Mouse (Mus musculus) stomach, postnatal 0 days (tissue): ENCODE measurements at regions not wholly inside any gene's neighbourhood (a gene's known extent, or its start where the extent isn't known, plus 50 kb on each side); places are given as distances from the start of the nearest gene placed in this dataset.

Source experiments
- ATAC-seq: fragments of 200-750 bp; cut with Nextera tagmentation; 2 replicates; pipeline ENCODE4 v1.8.0; 2017; ENCODE audit not compliant: low FRiP score, low TSS enrichment
- DNase-seq: peaks from one replicate; pipeline ENCODE4 v3.0.0-alpha.2; 2016; ENCODE audit warnings: low spot score
- H3K27ac ChIP-seq: fragments of 300-500 bp; sonication (generic); replicated peaks from 2 replicates; pipeline ENCODE4 v1.5.1; 2014; ENCODE audit warnings: mild to moderate bottlenecking, control low read depth
- H3K27me3 ChIP-seq: fragments of 300-500 bp; sonication (generic); 2 replicates; pipeline ENCODE4 v1.6.1; 2014; ENCODE audit warnings: low read length; ENCODE audit not compliant: control insufficient read depth, insufficient read depth
- H3K36me3 ChIP-seq: fragments of 300-500 bp; sonication (generic); 2 replicates; pipeline ENCODE4 v1.6.1; 2014; ENCODE audit warnings: low read length, mixed read lengths; ENCODE audit not compliant: control insufficient read depth, insufficient read depth
- H3K4me1 ChIP-seq: fragments of 300-500 bp; sonication (generic); replicated peaks from 2 replicates; pipeline ENCODE4 v1.6.1; 2014; ENCODE audit warnings: antibody characterized with exemption; ENCODE audit not compliant: control insufficient read depth, insufficient read depth
- H3K4me2 ChIP-seq: fragments of 300-500 bp; sonication (generic); replicated peaks from 2 replicates; pipeline ENCODE4 v1.6.1; 2014; ENCODE audit warnings: low read depth, mild to moderate bottlenecking, control low read depth, moderate library complexity
- H3K4me3 ChIP-seq: fragments of 300-500 bp; sonication (generic); 2 replicates; pipeline ENCODE4 v1.5.1; 2014; ENCODE audit warnings: low read depth, low read length, control low read depth
- H3K9ac ChIP-seq: fragments of 300-500 bp; sonication (generic); 2 replicates; pipeline ENCODE4 v1.6.1; 2014; ENCODE audit warnings: mild to moderate bottlenecking, low read length, control low read depth, mixed read lengths
- H3K9me3 ChIP-seq: fragments of 300-500 bp; sonication (generic); 2 replicates; pipeline ENCODE4 v1.6.1; 2016; ENCODE audit warnings: low read length; ENCODE audit not compliant: control insufficient read depth
- CTCF ChIP-seq: IDR thresholded peaks from 2 replicates; pipeline ENCODE4 v1.5.1; 2016; ENCODE audit warnings: antibody characterized with exemption, low read depth, mild to moderate bottlenecking, moderate library complexity
- EP300 ChIP-seq: optimal IDR thresholded peaks from 2 replicates; pipeline ENCODE3; 2016; ENCODE audit warnings: antibody characterized with exemption
- WGBS: fragments of 180-500 bp; shearing (Covaris S2); extraction: QIAGEN DNeasy Blood & Tissue Kit; methylation state at CpG from one replicate; pipeline ENCODE4 v1.1.7; 2014; 5-methylcytosine and 5-hydroxymethylcytosine counted together

GRCm38 (mm10) chr7:95809626-95810025 is 361.4 kb upstream of the Tenm4 start:
- Histone ChIP-seq H3K27me3 (no peaks in the 10 kb centered on the region), H3K4me3 (no peak overlapping the region), H3K9me3 (no peaks in the 10 kb centered on the region), H3K27ac (no peak overlapping the region), H3K36me3 (no peaks in the 10 kb centered on the region), H3K9ac (no peak overlapping the region), H3K4me2 (no peak overlapping the region), H3K4me1 (no peaks in the 10 kb centered on the region)
- DNase-seq: no peak
- WGBS: 36% methylated on average over 3 of the region's 3 CpGs
- no peak for ATAC-seq
- TF ChIP-seq CTCF (no peak), EP300 (no peak)

DNA sequence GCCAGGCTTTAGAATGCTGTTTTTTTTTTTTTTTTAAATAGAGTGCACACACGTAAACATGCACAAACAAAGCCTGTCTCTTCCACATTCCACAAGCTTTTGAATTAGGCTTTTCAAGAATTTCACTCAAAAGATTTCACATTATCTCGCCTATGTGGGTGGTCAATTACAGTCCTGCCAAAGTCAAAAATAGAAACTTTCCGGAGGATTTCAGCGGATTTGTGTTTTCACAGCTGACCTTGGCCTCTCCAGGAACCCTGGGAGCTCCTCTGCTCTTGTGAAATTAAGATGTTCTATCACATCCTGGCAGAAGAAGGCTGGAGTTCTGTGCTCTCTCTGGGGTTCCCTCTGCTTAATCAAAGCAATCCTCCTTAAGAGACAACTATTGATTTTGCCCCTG is 360.9 kb upstream of the Tenm4 start:
- no peak overlapping the region for H3K4me2 ChIP-seq
- H3K27ac ChIP-seq: no peak overlapping the region
- no peaks in the 10 kb centered on the region for H3K27me3 ChIP-seq
- no peak overlapping the region for H3K4me3 ChIP-seq
- no peak overlapping the region for H3K9ac ChIP-seq
- H3K4me1 ChIP-seq: no peaks in the 10 kb centered on the region
- WGBS: 20% methylated on average over 4 of the region's 4 CpGs
- ATAC-seq: no peak
- DNase-seq: no peak
- H3K36me3 ChIP-seq: no peaks in the 10 kb centered on the region
- H3K9me3 ChIP-seq: no peaks in the 10 kb centered on the region
- TF ChIP-seq CTCF (no peak), EP300 (no peak)

DNA sequence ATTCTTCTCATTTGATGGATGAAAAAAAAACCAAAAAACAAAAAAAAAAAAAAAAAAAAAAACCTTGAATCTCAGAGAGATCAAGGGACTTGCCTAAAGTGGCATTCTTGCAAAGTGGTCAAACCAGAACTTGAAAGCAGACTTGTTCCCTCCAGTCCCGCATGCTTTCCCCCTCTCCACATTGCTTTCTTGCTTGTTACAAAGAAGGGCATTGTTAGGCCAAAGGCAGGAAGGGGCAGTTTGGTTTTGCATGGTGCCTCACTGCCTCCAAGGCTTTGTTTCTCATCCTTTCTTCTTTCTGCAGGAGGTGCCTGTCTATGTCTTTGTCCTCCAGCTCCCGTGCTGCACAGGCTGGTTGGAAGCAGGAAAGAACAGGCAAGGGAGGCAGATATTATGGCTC is 356.2 kb upstream of the Tenm4 start:
- H3K9me3 ChIP-seq: no peaks in the 10 kb centered on the region
- no peak overlapping the region for H3K9ac ChIP-seq
- no peak overlapping the region for H3K4me2 ChIP-seq
- ATAC-seq: no peak
- no peak overlapping the region for H3K27ac ChIP-seq
- DNase-seq: no peak
- 42% methylated on average over 2 of the region's 2 CpGs for WGBS
- no peaks in the 10 kb centered on the region for H3K4me1 ChIP-seq
- H3K27me3 ChIP-seq: no peaks in the 10 kb centered on the region
- TF ChIP-seq EP300: no peak
- TF ChIP-seq CTCF: no peak
- H3K36me3 ChIP-seq: no peaks in the 10 kb centered on the region
- H3K4me3 ChIP-seq: no peak overlapping the region

GRCm38 (mm10) chr7:95823539-95823938 is 347.5 kb upstream of the Tenm4 start:
- TF ChIP-seq CTCF (no peak), EP300 (no peak)
- DNase-seq (no peak), ATAC-seq (no peak)
- no peaks in the 10 kb centered on the region for H3K4me1 ChIP-seq
- no peak overlapping the region for H3K4me2 ChIP-seq
- H3K9ac ChIP-seq: no peak overlapping the region
- no peak overlapping the region for H3K27ac ChIP-seq
- H3K36me3 ChIP-seq: no peaks in the 10 kb centered on the region
- WGBS: 81% methylated on average over 4 of the region's 4 CpGs
- H3K9me3 ChIP-seq: no peaks in the 10 kb centered on the region
- no peak overlapping the region for H3K4me3 ChIP-seq
- no peaks in the 10 kb centered on the region for H3K27me3 ChIP-seq

- no peaks in the 10 kb centered on the region for H3K36me3 ChIP-seq
- no peak for DNase-seq
- H3K27me3 ChIP-seq: no peaks in the 10 kb centered on the region
- 88% methylated on average over 4 of the region's 4 CpGs for WGBS
- no peak overlapping the region for H3K9ac ChIP-seq
- no peak overlapping the region for H3K27ac ChIP-seq
- no peak overlapping the region for H3K4me3 ChIP-seq
- no peak for ATAC-seq
- no peak for TF ChIP-seq EP300
- no peak for TF ChIP-seq CTCF
- H3K9me3 ChIP-seq: no peaks in the 10 kb centered on the region
- H3K4me1 ChIP-seq: no peaks in the 10 kb centered on the region
- no peak overlapping the region for H3K4me2 ChIP-seq
These were observed 341.2 kb upstream of the Tenm4 start for GRCm38 (mm10) chr7:95829889-95830288.

DNA sequence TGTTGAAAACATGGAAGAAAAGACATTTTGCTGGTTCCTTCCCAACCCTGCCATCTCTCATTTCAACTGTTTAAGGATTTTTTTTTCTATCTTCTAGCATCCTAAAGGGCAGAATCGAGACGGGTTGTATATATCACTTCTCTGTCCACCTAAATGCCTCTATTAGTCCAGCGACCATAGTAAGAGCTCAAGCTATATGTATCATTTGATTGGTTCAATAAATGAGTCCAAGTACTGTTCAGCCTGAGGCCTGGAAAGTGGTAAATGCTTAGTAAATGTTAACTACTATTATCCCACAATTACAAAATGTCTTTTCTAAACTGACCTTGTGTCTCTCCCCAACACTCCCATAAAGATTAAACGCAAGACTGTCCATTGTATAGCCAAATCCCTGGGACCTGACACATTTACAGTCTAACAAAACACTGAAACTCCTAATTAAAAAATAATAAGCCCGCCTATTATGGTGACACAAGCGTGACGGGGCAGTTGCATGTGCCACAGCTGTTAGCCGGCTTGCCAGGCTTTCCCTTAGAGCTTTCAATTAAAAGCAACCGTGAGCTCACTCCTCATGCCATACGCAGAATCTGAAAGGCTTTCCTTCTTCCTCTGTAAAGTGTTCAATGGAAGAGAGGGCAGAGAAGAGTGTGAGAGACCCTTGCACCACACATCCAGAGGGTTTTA is 336.7 kb upstream of the Tenm4 start:
- ATAC-seq: no peak
- Histone ChIP-seq H3K9ac (no peak overlapping the region), H3K4me2 (no peak overlapping the region), H3K4me1 (no peaks in the 10 kb centered on the region), H3K27me3 (no peaks in the 10 kb centered on the region), H3K27ac (no peak overlapping the region), H3K4me3 (no peak overlapping the region), H3K9me3 (no peaks in the 10 kb centered on the region), H3K36me3 (no peaks in the 10 kb centered on the region)
- DNase-seq: no peak
- 86% methylated on average over 10 of the region's 10 CpGs for WGBS
- TF ChIP-seq CTCF: no peak
- no peak for TF ChIP-seq EP300
